Mouse (Mus musculus) CH12.LX (cell line): ENCODE results near the gene Gm20388.

Source experiments
- CTCF ChIP-seq, 2 experiments: IDR thresholded peaks in 1 of 2; conservative IDR thresholded peaks in 1 of 2; 2 replicates each; pipeline ENCODE4 v1.5.1; 2011 to 2012; ENCODE audit warnings: low read depth in 2 of 2, low read length in 2 of 2, improper control_type of control experiment in 1 of 2, inconsistent platforms in 1 of 2, mild to moderate bottlenecking in 1 of 2, moderate library complexity in 1 of 2
- ETS1 ChIP-seq: conservative IDR thresholded peaks from 2 replicates; pipeline ENCODE4 v1.6.1; 2012; ENCODE audit warnings: low read depth, mild to moderate bottlenecking, inconsistent platforms, low read length, improper control_type of control experiment, moderate library complexity
- HCFC1 ChIP-seq: IDR thresholded peaks from 2 replicates; pipeline ENCODE4 v1.6.1; 2012; ENCODE audit warnings: low read depth, mild to moderate bottlenecking, inconsistent platforms, low read length, improper control_type of control experiment
- JUN ChIP-seq: IDR thresholded peaks from 2 replicates; pipeline ENCODE4 v1.6.1; 2011; ENCODE audit warnings: low read depth, mild to moderate bottlenecking, low read length, improper control_type of control experiment, moderate library complexity; ENCODE audit not compliant: insufficient read depth
- KAT2A ChIP-seq: IDR thresholded peaks from 2 replicates; pipeline ENCODE4 v1.6.1; 2012; ENCODE audit warnings: low read length, improper control_type of control experiment, inconsistent platforms; ENCODE audit not compliant: insufficient replicate concordance
- MAFK ChIP-seq: IDR thresholded peaks from 2 replicates; pipeline ENCODE4 v1.6.1; 2011; ENCODE audit warnings: low read length, improper control_type of control experiment; ENCODE audit not compliant: insufficient replicate concordance
- PAX5 ChIP-seq: IDR thresholded peaks from 2 replicates; pipeline ENCODE4 v1.6.1; 2012; ENCODE audit warnings: low read length, inconsistent platforms, mixed read lengths
- POLR2A ChIP-seq: IDR thresholded peaks from 2 replicates; pipeline ENCODE4 v1.6.1; 2011; ENCODE audit warnings: low read depth, mild to moderate bottlenecking, improper control_type of control experiment, low read length
- POLR2AphosphoS2 ChIP-seq: IDR thresholded peaks from 2 replicates; pipeline ENCODE4 v1.6.1; 2011; ENCODE audit warnings: low read depth, low read length, improper control_type of control experiment
- SIN3A ChIP-seq: IDR thresholded peaks from 2 replicates; pipeline ENCODE4 v1.6.1; 2012; ENCODE audit warnings: low read length, improper control_type of control experiment, inconsistent platforms
- ZC3H11A ChIP-seq: IDR thresholded peaks from 2 replicates; pipeline ENCODE4 v1.6.1; 2012; ENCODE audit warnings: low read depth, mild to moderate bottlenecking, inconsistent platforms, low read length, improper control_type of control experiment
- ZKSCAN1 ChIP-seq: IDR thresholded peaks from 2 replicates; pipeline ENCODE4 v1.6.1; 2012; ENCODE audit warnings: low read depth, inconsistent platforms, low read length, improper control_type of control experiment, borderline replicate concordance

DNA sequence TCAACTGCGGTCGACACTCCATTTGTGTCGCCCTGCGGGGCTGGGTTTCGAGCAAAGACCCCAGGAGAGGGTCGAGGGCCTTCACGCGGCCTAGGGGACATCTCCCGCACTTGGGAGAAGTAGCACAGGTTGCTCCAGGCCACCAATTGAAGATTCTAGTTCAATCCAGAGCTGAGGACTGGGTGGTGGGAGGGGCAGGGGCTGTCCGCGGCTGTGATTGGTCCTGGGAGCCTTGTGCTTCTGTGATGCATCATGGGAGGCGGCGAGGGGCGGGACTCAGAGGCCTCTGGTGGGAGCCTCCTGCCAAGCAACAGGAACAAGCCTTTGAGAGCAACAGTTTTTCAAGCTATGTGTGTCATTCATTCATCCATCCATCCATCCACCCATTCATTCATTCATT lies 1362.6 kb downstream of the Gm20388 start:
- no peak for TF ChIP-seq CTCF (conservative IDR thresholded peaks at IDR 0.05 in 1 of 2, IDR thresholded peaks at IDR 0.05 in 1 of 2; ENCODE audit: low read depth in 2 of 2, low read length in 2 of 2)
- TF ChIP-seq JUN: no peak
- no peak for TF ChIP-seq POLR2A
- TF ChIP-seq SIN3A: no peak
- TF ChIP-seq KAT2A: no peak
- no peak for TF ChIP-seq PAX5
- no peak for TF ChIP-seq HCFC1
- no peak for TF ChIP-seq ETS1
- TF ChIP-seq ZKSCAN1: no peak
- TF ChIP-seq MAFK: no peak
- no peak for TF ChIP-seq ZC3H11A
- no peak for TF ChIP-seq POLR2AphosphoS2
